Mouse (Mus musculus) MEL (cell line): ENCODE measurements around the gene Farp1.

ENCODE experiments used
- CTCF ChIP-seq, 3 experiments: IDR thresholded peaks in 2 of 3; conservative IDR thresholded peaks in 1 of 3; 2 replicates each; pipeline ENCODE4 v1.5.1; 2011 to 2012; ENCODE audit warnings: low read length in 3 of 3, low read depth in 2 of 3, mild to moderate bottlenecking in 2 of 3, improper control_type of control experiment in 1 of 3, inconsistent platforms in 1 of 3, mixed read lengths in 1 of 3, moderate library complexity in 1 of 3; ENCODE audit not compliant: control insufficient read depth in 1 of 3, insufficient read depth in 1 of 3, poor library complexity in 1 of 3, severe bottlenecking in 1 of 3
- EP300 ChIP-seq, 2 experiments: IDR thresholded peaks; 2 replicates each; pipeline ENCODE4 v1.6.1; 2011; ENCODE audit warnings: improper control_type of control experiment in 2 of 2, low read length in 2 of 2, low read depth in 1 of 2, mild to moderate bottlenecking in 1 of 2
- POLR2A ChIP-seq, 2 experiments: IDR thresholded peaks; 2 replicates each; pipeline ENCODE4 v1.6.1; 2011 to 2012; ENCODE audit warnings: low read length in 2 of 2, mild to moderate bottlenecking in 2 of 2, control low read depth in 1 of 2, improper control_type of control experiment in 1 of 2, low read depth in 1 of 2, moderate library complexity in 1 of 2; ENCODE audit not compliant: control insufficient read depth in 1 of 2, insufficient read depth in 1 of 2, poor library complexity in 1 of 2
- RAD21 ChIP-seq: IDR thresholded peaks from 2 replicates; pipeline ENCODE4 v1.6.1; 2011; ENCODE audit warnings: mild to moderate bottlenecking, low read depth, low read length, improper control_type of control experiment
- ZC3H11A ChIP-seq: IDR thresholded peaks from 2 replicates; pipeline ENCODE4 v1.6.1; 2012; ENCODE audit warnings: low read depth, mild to moderate bottlenecking, inconsistent platforms, low read length, improper control_type of control experiment

- TF ChIP-seq RAD21 (no peak), CTCF (IDR thresholded peaks at IDR 0.05 in 2 of 3, conservative IDR thresholded peaks at IDR 0.05 in 1 of 3; ENCODE audit: control insufficient read depth in 1 of 3, insufficient read depth in 1 of 3, low read depth in 2 of 3, low read length in 3 of 3, poor library complexity in 1 of 3, severe bottlenecking in 1 of 3) (no peak), ZC3H11A (no peak), POLR2A (IDR thresholded peaks at IDR 0.05; ENCODE audit: control insufficient read depth in 1 of 2, insufficient read depth in 1 of 2, low read depth in 1 of 2, low read length in 2 of 2, poor library complexity in 1 of 2) (no peak), EP300 (IDR thresholded peaks at IDR 0.05; ENCODE audit: low read depth in 1 of 2, low read length in 2 of 2) (no peak)
Measured at GRCm38 (mm10) chr14:121304523-121304922, 269.5 kb downstream of the Farp1 start.
